Mouse (Mus musculus) embryonic facial prominence, embryonic 12.5 days (tissue): ENCODE measurements around the gene Mtg1. TPM values are rescaled to one million over a fixed set of nuclear protein-coding genes. Genes with fewer than 3 reads are reported as not detected.
A peak's percentile ranks its signal among the peaks of the same experiment; 100 is the strongest.
"Not testable (repeated sequence)": the region's sequence is repeated elsewhere in the genome, so short reads cannot be mapped to it uniquely, and the experiment has no call there.

ENCODE experiments used
- ATAC-seq: fragments of 200-750 bp; cut with Nextera tagmentation; 2 replicates; pipeline ENCODE4 v1.8.0; 2017; ENCODE audit not compliant: insufficient number of reproducible peaks, insufficient read depth, low FRiP score, low TSS enrichment
- H3K27ac ChIP-seq: fragments of 300-500 bp; sonication (generic); 2 replicates; pipeline ENCODE4 v1.5.1; 2016; ENCODE audit warnings: mild to moderate bottlenecking
- H3K27me3 ChIP-seq: fragments of 300-500 bp; sonication (generic); 2 replicates; pipeline ENCODE4 v1.6.1; 2016; ENCODE audit warnings: mild to moderate bottlenecking, moderate library complexity
- H3K36me3 ChIP-seq: fragments of 300-500 bp; sonication (generic); 2 replicates; pipeline ENCODE4 v1.6.1; 2016; ENCODE audit warnings: mild to moderate bottlenecking
- H3K4me1 ChIP-seq: fragments of 300-500 bp; sonication (generic); 2 replicates; pipeline ENCODE4 v1.6.1; 2016
- H3K4me2 ChIP-seq: fragments of 300-500 bp; sonication (generic); replicated peaks from 2 replicates; pipeline ENCODE4 v1.6.1; 2016; ENCODE audit warnings: mild to moderate bottlenecking, moderate library complexity
- H3K4me3 ChIP-seq: fragments of 300-500 bp; sonication (generic); 2 replicates; pipeline ENCODE4 v1.5.1; 2016; ENCODE audit warnings: mild to moderate bottlenecking
- H3K9ac ChIP-seq: fragments of 300-500 bp; sonication (generic); 2 replicates; pipeline ENCODE4 v1.6.1; 2016; ENCODE audit warnings: mild to moderate bottlenecking, moderate library complexity
- H3K9me3 ChIP-seq: fragments of 300-500 bp; sonication (generic); 2 replicates; pipeline ENCODE4 v1.6.1; 2016; ENCODE audit warnings: mild to moderate bottlenecking, moderate library complexity
- WGBS: fragments of 180-500 bp; shearing (Covaris S2); methylation state at CpG from one replicate; pipeline ENCODE4 v1.1.7; 2016; 5-methylcytosine and 5-hydroxymethylcytosine counted together
- polyA plus RNA-seq: library from polyadenylated mRNA; unstranded; fragments of >200 nt; fragmentation: Nextera tagmentation; extraction: Ambion mirVana; gene quantifications from 2 replicates; pipeline ENCODE4 v1.2.1, GENCODE M21; 2016

Gene Mtg1
- polyA plus RNA-seq, 1 experiment from 2014 or later: 26.1 TPM

- WGBS: 97% methylated on average over 7 of the region's 7 CpGs
Measured at GRCm38 (mm10) chr7:140134033-140134432, 3.3 kb upstream of the Mtg1 start.

GRCm38 (mm10) chr7:140135106-140135770 is 2.1 kb upstream of the Mtg1 start:
- no peaks in the 10 kb centered on the region for H3K27me3 ChIP-seq

More at GRCm38 (mm10) chr7:140134033-140134432, 3.3 kb upstream of the Mtg1 start:
- H3K9ac ChIP-seq, H3K4me2 ChIP-seq, H3K4me1 ChIP-seq, ATAC-seq, H3K9me3 ChIP-seq, H3K4me3 ChIP-seq, H3K27ac ChIP-seq, H3K27me3 ChIP-seq: not testable (repeated sequence)
- 0 out of 2 replicates have a peak, but pooled peaks cover 16% of the 10 kb centered on the region for H3K36me3 ChIP-seq

GRCm38 (mm10) chr7:140138021-140138310 is 602 bp downstream of the Mtg1 start:
- Histone ChIP-seq H3K4me2 (peak overlapping the region; percentile 83), H3K27me3 (no peaks in the 10 kb centered on the region), H3K9me3 (no peaks in the 10 kb centered on the region), H3K4me3 (peak overlapping the region; percentile 83), H3K4me1 (peaks cover 5% of the 10 kb centered on the region; the same call in 1 of the 2 replicates), H3K36me3 (no peaks in the 10 kb centered on the region), H3K9ac (peak overlapping the region; percentile 89), H3K27ac (peak overlapping the region; percentile 52; the same call in 1 of the 2 replicates)
- under 1% methylated on average over 8 of the region's 8 CpGs for WGBS
- no peak for ATAC-seq

More at GRCm38 (mm10) chr7:140135106-140135770, 2.1 kb upstream of the Mtg1 start:
- Histone ChIP-seq H3K9me3 (no peaks in the 10 kb centered on the region), H3K9ac (no peak overlapping the region), H3K4me3 (no peak overlapping the region), H3K4me2 (no peak overlapping the region), H3K27ac (no peak overlapping the region), H3K4me1 (peaks cover 5% of the 10 kb centered on the region; the same call in 1 of the 2 replicates), H3K36me3 (0 out of 2 replicates have a peak, but pooled peaks cover 5% of the 10 kb centered on the region)
- 82% methylated on average over 5 of the region's 5 CpGs for WGBS
- no peak for ATAC-seq

GRCm38 (mm10) chr7:140141350-140141749 is 4.0 kb downstream of the Mtg1 start:
- H3K4me2 ChIP-seq: no peak overlapping the region
- peaks cover 5% of the 10 kb centered on the region; the same call in 1 of the 2 replicates for H3K4me1 ChIP-seq
- no peaks in the 10 kb centered on the region for H3K27me3 ChIP-seq
- no peak overlapping the region for H3K4me3 ChIP-seq
- no peaks in the 10 kb centered on the region for H3K9me3 ChIP-seq
- H3K9ac ChIP-seq: no peak overlapping the region
- no peak overlapping the region for H3K27ac ChIP-seq
- no peak for ATAC-seq
- no peaks in the 10 kb centered on the region for H3K36me3 ChIP-seq
- 5% methylated on average over 14 of the region's 14 CpGs for WGBS

- Histone ChIP-seq H3K4me1 (no peaks in the 10 kb centered on the region), H3K36me3 (0 out of 2 replicates have a peak, but pooled peaks cover 4% of the 10 kb centered on the region), H3K4me2 (no peak overlapping the region), H3K9ac (no peak overlapping the region), H3K27ac (no peak overlapping the region), H3K27me3 (no peaks in the 10 kb centered on the region), H3K9me3 (no peaks in the 10 kb centered on the region), H3K4me3 (no peak overlapping the region)
- ATAC-seq: no peak
- 80% methylated on average over 4 of the region's 4 CpGs for whole genome bisulfite sequencing
Measured at GRCm38 (mm10) chr7:140144550-140144949, 7.2 kb downstream of the Mtg1 start.

GRCm38 (mm10) chr7:140153383-140153782 is 16.0 kb downstream of the Mtg1 start:
- 3% methylated on average over 28 of the region's 28 CpGs for WGBS
- H3K4me3 ChIP-seq: peak overlapping the region; percentile 26
- H3K27me3 ChIP-seq: peaks cover 33% of the 10 kb centered on the region
- H3K4me1 ChIP-seq: peaks cover 11% of the 10 kb centered on the region
- peak overlapping the region; percentile 35 for H3K9ac ChIP-seq
- no peak overlapping the region for H3K27ac ChIP-seq
- H3K4me2 ChIP-seq: peak overlapping the region; percentile 49
- ATAC-seq: no peak
- 0 out of 2 replicates have a peak, but pooled peaks cover 4% of the 10 kb centered on the region for H3K36me3 ChIP-seq
- H3K9me3 ChIP-seq: no peaks in the 10 kb centered on the region

GRCm38 (mm10) chr7:140153829-140154217 is 16.5 kb downstream of the Mtg1 start:
- Histone ChIP-seq H3K27ac (no peak overlapping the region), H3K9ac (no peak overlapping the region), H3K4me3 (peak overlapping the region; percentile 32), H3K9me3 (no peaks in the 10 kb centered on the region), H3K4me2 (peak overlapping the region; percentile 57), H3K27me3 (peaks cover 33% of the 10 kb centered on the region), H3K36me3 (0 out of 2 replicates have a peak, but pooled peaks cover 4% of the 10 kb centered on the region), H3K4me1 (peaks cover 11% of the 10 kb centered on the region)
- 0 out of 2 replicates have a peak, but pooled peaks have one; percentile 52 for ATAC-seq
- 25% methylated on average over 4 of the region's 4 CpGs for WGBS

- Histone ChIP-seq H3K27me3 (peaks cover 33% of the 10 kb centered on the region), H3K9ac (peak within 1 kb of the TSS; percentile 42), H3K4me2 (peak within 1 kb of the TSS; percentile 57), H3K27ac (no peak within 1 kb of the TSS), H3K4me1 (peaks cover 11% of the 10 kb centered on the region), H3K9me3 (no peaks in the 10 kb centered on the region), H3K36me3 (0 out of 2 replicates have a peak, but pooled peaks cover 4% of the 10 kb centered on the region), H3K4me3 (peak within 1 kb of the TSS; percentile 32)
- WGBS: 1% methylated on average over 27 of the region's 28 CpGs
- no peak for ATAC-seq
Measured at GRCm38 (mm10) chr7:140154218-140154927, 17.0 kb downstream of the Mtg1 start, which contains the start of gene Sprn. Sprn (minus strand) TSS chr7:140154877.

GRCm38 (mm10) chr7:140160363-140160762 is 23.0 kb downstream of the Mtg1 start:
- no peaks in the 10 kb centered on the region for H3K4me1 ChIP-seq
- no peaks in the 10 kb centered on the region for H3K36me3 ChIP-seq
- H3K9ac ChIP-seq: no peak overlapping the region
- no peak for ATAC-seq
- no peaks in the 10 kb centered on the region for H3K9me3 ChIP-seq
- peaks cover under 1% of the 10 kb centered on the region for H3K27me3 ChIP-seq
- no peak overlapping the region for H3K4me2 ChIP-seq
- 78% methylated on average over 3 of the region's 3 CpGs for WGBS
- H3K4me3 ChIP-seq: no peak overlapping the region
- H3K27ac ChIP-seq: no peak overlapping the region

- Histone ChIP-seq H3K9me3 (no peaks in the 10 kb centered on the region), H3K27me3 (no peaks in the 10 kb centered on the region), H3K36me3 (no peaks in the 10 kb centered on the region), H3K9ac (no peak within 1 kb of the TSS), H3K4me3 (no peak within 1 kb of the TSS), H3K4me1 (no peaks in the 10 kb centered on the region), H3K27ac (no peak within 1 kb of the TSS), H3K4me2 (no peak within 1 kb of the TSS)
- ATAC-seq: no peak
- WGBS: 78% methylated on average over 7 of the region's 7 CpGs
Measured at GRCm38 (mm10) chr7:140164664-140165063, 27.3 kb downstream of the Mtg1 start, which contains the start of gene Olfr522. Olfr522 (minus strand) TSS chr7:140164764.

GRCm38 (mm10) chr7:140167950-140168349 is 30.6 kb downstream of the Mtg1 start:
- no peaks in the 10 kb centered on the region for H3K36me3 ChIP-seq
- no peaks in the 10 kb centered on the region for H3K4me1 ChIP-seq
- WGBS: 83% methylated on average over 1 of the region's 1 CpGs
- H3K9me3 ChIP-seq: no peaks in the 10 kb centered on the region
- no peaks in the 10 kb centered on the region for H3K27me3 ChIP-seq
- no peak overlapping the region for H3K9ac ChIP-seq
- H3K4me3 ChIP-seq: no peak overlapping the region
- no peak overlapping the region for H3K4me2 ChIP-seq
- H3K27ac ChIP-seq: no peak overlapping the region
- no peak for ATAC-seq

GRCm38 (mm10) chr7:140169386-140169785 is 32.0 kb downstream of the Mtg1 start:
- H3K4me3 ChIP-seq: no peak overlapping the region
- 70% methylated on average over 4 of the region's 4 CpGs for WGBS
- ATAC-seq: no peak
- no peaks in the 10 kb centered on the region for H3K27me3 ChIP-seq
- no peaks in the 10 kb centered on the region for H3K4me1 ChIP-seq
- no peak overlapping the region for H3K9ac ChIP-seq
- H3K4me2 ChIP-seq: no peak overlapping the region
- H3K36me3 ChIP-seq: no peaks in the 10 kb centered on the region
- no peaks in the 10 kb centered on the region for H3K9me3 ChIP-seq
- no peak overlapping the region for H3K27ac ChIP-seq
